Mouse (Mus musculus) intestine, embryonic 15.5 days (tissue): ENCODE measurements around the gene Slc13a5. TPM values are rescaled to one million over a fixed set of nuclear protein-coding genes. Genes with fewer than 3 reads are reported as not detected.

Source experiments
- ATAC-seq: fragments of 200-750 bp; cut with Nextera tagmentation; 2 replicates; pipeline ENCODE4 v1.8.0; 2017; ENCODE audit warnings: moderate TSS enrichment, moderate library complexity
- H3K27ac ChIP-seq: fragments of 300-500 bp; sonication (generic); 2 replicates; pipeline ENCODE4 v1.5.1; 2015; ENCODE audit warnings: mild to moderate bottlenecking, inconsistent platforms
- H3K27me3 ChIP-seq: fragments of 300-500 bp; sonication (generic); replicated peaks from 2 replicates; pipeline ENCODE4 v1.6.1; 2015; ENCODE audit warnings: inconsistent platforms
- H3K36me3 ChIP-seq: fragments of 300-500 bp; sonication (generic); 2 replicates; pipeline ENCODE4 v1.6.1; 2015; ENCODE audit warnings: inconsistent platforms
- H3K4me1 ChIP-seq: fragments of 300-500 bp; sonication (generic); replicated peaks from 2 replicates; pipeline ENCODE4 v1.6.1; 2015; ENCODE audit warnings: inconsistent platforms
- H3K4me2 ChIP-seq: fragments of 300-500 bp; sonication (generic); replicated peaks from 2 replicates; pipeline ENCODE4 v1.6.1; 2015; ENCODE audit warnings: mild to moderate bottlenecking, inconsistent platforms
- H3K4me3 ChIP-seq: fragments of 300-500 bp; sonication (generic); replicated peaks from 2 replicates; pipeline ENCODE4 v1.5.1; 2015; ENCODE audit warnings: inconsistent platforms
- H3K9ac ChIP-seq: fragments of 300-500 bp; sonication (generic); 2 replicates; pipeline ENCODE4 v1.6.1; 2015; ENCODE audit warnings: inconsistent platforms
- H3K9me3 ChIP-seq: fragments of 300-500 bp; sonication (generic); 2 replicates; pipeline ENCODE4 v1.6.1; 2016; ENCODE audit warnings: inconsistent platforms
- WGBS: fragments of 180-500 bp; shearing (Covaris S2); methylation state at CpG from one replicate; pipeline ENCODE4 v1.1.7; 2015; 5-methylcytosine and 5-hydroxymethylcytosine counted together
- polyA plus RNA-seq: library from polyadenylated mRNA; unstranded; fragments of >200 nt; fragmentation: Nextera tagmentation; extraction: Ambion mirVana; gene quantifications from 2 replicates; pipeline ENCODE4 v1.2.1, GENCODE M21; 2015

Slc13a5 gene
- polyA plus RNA-seq: 0.11 and 0.49 TPM in 2 replicates

GRCm38 (mm10) chr11:72266960-72267560 is at the start of gene Slc13a5:
Gene Slc13a5, minus strand, starts transcription at chr11:72267222.
- H3K4me2 ChIP-seq: peak within 1 kb of the TSS; percentile 86
- 0 out of 2 replicates have a peak, but pooled peaks cover 15% of the 10 kb centered on the region for H3K4me1 ChIP-seq
- no peak within 1 kb of the TSS for H3K27ac ChIP-seq
- peak within 1 kb of the TSS; percentile 37 for H3K4me3 ChIP-seq
- ATAC-seq: peak; percentile 55
- no peaks in the 10 kb centered on the region for H3K36me3 ChIP-seq
- no peaks in the 10 kb centered on the region for H3K9me3 ChIP-seq
- H3K27me3 ChIP-seq: peaks cover 41% of the 10 kb centered on the region
- WGBS: 3% methylated on average over 36 of the region's 36 CpGs
- H3K9ac ChIP-seq: peak within 1 kb of the TSS; percentile 24

- H3K27me3 ChIP-seq: peaks cover 13% of the 10 kb centered on the region
- no peak for ATAC-seq
- peaks cover 4% of the 10 kb centered on the region; the same call in 1 of the 2 replicates for H3K4me1 ChIP-seq
- no peaks in the 10 kb centered on the region for H3K9me3 ChIP-seq
- H3K36me3 ChIP-seq: no peaks in the 10 kb centered on the region
- H3K9ac ChIP-seq: no peak within 1 kb of the TSS
- no peak within 1 kb of the TSS for H3K27ac ChIP-seq
- 8% methylated on average over 42 of the region's 42 CpGs for WGBS
- H3K4me3 ChIP-seq: peak within 1 kb of the TSS; percentile 15
- peak within 1 kb of the TSS; percentile 62 for H3K4me2 ChIP-seq
Measured at GRCm38 (mm10) chr11:72314151-72314895, 47.3 kb upstream of the Slc13a5 start, which contains the start of gene Fbxo39. Gene Fbxo39, plus strand, starts transcription at chr11:72314444.

GRCm38 (mm10) chr11:72311355-72312001 is 44.5 kb upstream of the Slc13a5 start:
- peaks cover 4% of the 10 kb centered on the region; the same call in 1 of the 2 replicates for H3K4me1 ChIP-seq
- no peaks in the 10 kb centered on the region for H3K36me3 ChIP-seq
- peaks cover 13% of the 10 kb centered on the region for H3K27me3 ChIP-seq
- ATAC-seq: no peak
- H3K9me3 ChIP-seq: no peaks in the 10 kb centered on the region
- no peak overlapping the region for H3K27ac ChIP-seq
- 73% methylated on average over 10 of the region's 10 CpGs for WGBS
- H3K4me3 ChIP-seq: no peak overlapping the region
- H3K9ac ChIP-seq: no peak overlapping the region
- H3K4me2 ChIP-seq: no peak overlapping the region

GRCm38 (mm10) chr11:72310491-72310890 is 43.5 kb upstream of the Slc13a5 start:
- no peak for ATAC-seq
- peaks cover 13% of the 10 kb centered on the region for H3K27me3 ChIP-seq
- H3K4me1 ChIP-seq: peaks cover 4% of the 10 kb centered on the region; the same call in 1 of the 2 replicates
- H3K36me3 ChIP-seq: no peaks in the 10 kb centered on the region
- 75% methylated on average over 4 of the region's 4 CpGs for WGBS
- H3K9ac ChIP-seq: no peak overlapping the region
- no peak overlapping the region for H3K4me3 ChIP-seq
- H3K4me2 ChIP-seq: no peak overlapping the region
- no peaks in the 10 kb centered on the region for H3K9me3 ChIP-seq
- no peak overlapping the region for H3K27ac ChIP-seq

- Histone ChIP-seq H3K9me3 (no peaks in the 10 kb centered on the region), H3K27ac (no peak overlapping the region), H3K27me3 (peaks cover 5% of the 10 kb centered on the region), H3K9ac (no peak overlapping the region), H3K4me2 (no peak overlapping the region), H3K4me3 (no peak overlapping the region), H3K36me3 (no peaks in the 10 kb centered on the region), H3K4me1 (no peaks in the 10 kb centered on the region)
- no peak for ATAC-seq
- WGBS: 30% methylated on average over 2 of the region's 2 CpGs
Measured at GRCm38 (mm10) chr11:72308982-72309381, 42.0 kb upstream of the Slc13a5 start.

- Histone ChIP-seq H3K36me3 (no peaks in the 10 kb centered on the region), H3K9ac (no peak overlapping the region), H3K4me3 (no peak overlapping the region), H3K27me3 (no peaks in the 10 kb centered on the region), H3K9me3 (no peaks in the 10 kb centered on the region), H3K4me2 (no peak overlapping the region), H3K27ac (no peak overlapping the region), H3K4me1 (no peaks in the 10 kb centered on the region)
- ATAC-seq: no peak
- WGBS: 85% methylated on average over 5 of the region's 5 CpGs
Measured at GRCm38 (mm10) chr11:72307461-72307860, 40.4 kb upstream of the Slc13a5 start.

GRCm38 (mm10) chr11:72302230-72302629 is 35.2 kb upstream of the Slc13a5 start:
- Histone ChIP-seq H3K4me3 (no peak overlapping the region), H3K4me1 (no peaks in the 10 kb centered on the region; the same call in 1 of the 2 replicates), H3K4me2 (peak overlapping the region; percentile 50), H3K36me3 (no peaks in the 10 kb centered on the region), H3K27me3 (no peaks in the 10 kb centered on the region), H3K9me3 (no peaks in the 10 kb centered on the region), H3K27ac (no peak overlapping the region), H3K9ac (no peak overlapping the region)
- 74% methylated on average over 7 of the region's 7 CpGs for WGBS
- no peak for ATAC-seq

GRCm38 (mm10) chr11:72301334-72301733 is 34.3 kb upstream of the Slc13a5 start, which contains the start of gene Xaf1:
Gene Xaf1, plus strand, starts transcription at chr11:72301629.
- Histone ChIP-seq H3K4me3 (peak within 1 kb of the TSS; percentile 28), H3K27ac (no peak within 1 kb of the TSS), H3K27me3 (no peaks in the 10 kb centered on the region), H3K9ac (no peak within 1 kb of the TSS), H3K4me1 (no peaks in the 10 kb centered on the region; the same call in 1 of the 2 replicates), H3K9me3 (no peaks in the 10 kb centered on the region), H3K36me3 (no peaks in the 10 kb centered on the region), H3K4me2 (peak within 1 kb of the TSS; percentile 50)
- peak; percentile 92 for ATAC-seq
- WGBS: 16% methylated on average over 6 of the region's 6 CpGs

GRCm38 (mm10) chr11:72293116-72293515 is 26.1 kb upstream of the Slc13a5 start:
- Histone ChIP-seq H3K9ac (no peak overlapping the region), H3K36me3 (no peaks in the 10 kb centered on the region), H3K4me3 (no peak overlapping the region), H3K27me3 (no peaks in the 10 kb centered on the region), H3K9me3 (no peaks in the 10 kb centered on the region), H3K27ac (no peak overlapping the region), H3K4me2 (no peak overlapping the region), H3K4me1 (no peaks in the 10 kb centered on the region)
- no peak for ATAC-seq
- WGBS: 91% methylated on average over 2 of the region's 2 CpGs

GRCm38 (mm10) chr11:72287543-72287942 is 20.5 kb upstream of the Slc13a5 start:
- H3K36me3 ChIP-seq: no peaks in the 10 kb centered on the region
- no peak overlapping the region for H3K4me2 ChIP-seq
- ATAC-seq: no peak
- H3K27ac ChIP-seq: no peak overlapping the region
- no peaks in the 10 kb centered on the region for H3K27me3 ChIP-seq
- 80% methylated on average over 3 of the region's 3 CpGs for WGBS
- H3K4me1 ChIP-seq: no peaks in the 10 kb centered on the region
- no peak overlapping the region for H3K9ac ChIP-seq
- H3K4me3 ChIP-seq: no peak overlapping the region
- H3K9me3 ChIP-seq: no peaks in the 10 kb centered on the region

- H3K4me2 ChIP-seq: no peak overlapping the region
- no peaks in the 10 kb centered on the region for H3K9me3 ChIP-seq
Measured at GRCm38 (mm10) chr11:72287126-72287525, 20.1 kb upstream of the Slc13a5 start.

GRCm38 (mm10) chr11:72286651-72287050 is 19.6 kb upstream of the Slc13a5 start:
- Histone ChIP-seq H3K27ac (no peak overlapping the region), H3K4me2 (no peak overlapping the region), H3K36me3 (no peaks in the 10 kb centered on the region), H3K9ac (no peak overlapping the region), H3K9me3 (no peaks in the 10 kb centered on the region), H3K4me1 (no peaks in the 10 kb centered on the region), H3K27me3 (no peaks in the 10 kb centered on the region), H3K4me3 (no peak overlapping the region)
- 47% methylated on average over 3 of the region's 3 CpGs for WGBS
- ATAC-seq: no peak

More at GRCm38 (mm10) chr11:72287126-72287525, 20.1 kb upstream of the Slc13a5 start:
- Histone ChIP-seq H3K27me3 (no peaks in the 10 kb centered on the region), H3K9ac (no peak overlapping the region), H3K4me3 (no peak overlapping the region), H3K27ac (no peak overlapping the region), H3K36me3 (no peaks in the 10 kb centered on the region), H3K4me1 (no peaks in the 10 kb centered on the region)
- no peak for ATAC-seq
- 94% methylated on average over 2 of the region's 2 CpGs for WGBS
